Mouse (Mus musculus): Measurements from ENCODE around the gene Txlng. TPM values are rescaled to one million over a fixed set of nuclear protein-coding genes. Genes with fewer than 3 reads are reported as not detected.

Txlng gene
- polyA plus RNA-seq, 1 experiment from 2014 or later: 18.1 TPM

DNA sequence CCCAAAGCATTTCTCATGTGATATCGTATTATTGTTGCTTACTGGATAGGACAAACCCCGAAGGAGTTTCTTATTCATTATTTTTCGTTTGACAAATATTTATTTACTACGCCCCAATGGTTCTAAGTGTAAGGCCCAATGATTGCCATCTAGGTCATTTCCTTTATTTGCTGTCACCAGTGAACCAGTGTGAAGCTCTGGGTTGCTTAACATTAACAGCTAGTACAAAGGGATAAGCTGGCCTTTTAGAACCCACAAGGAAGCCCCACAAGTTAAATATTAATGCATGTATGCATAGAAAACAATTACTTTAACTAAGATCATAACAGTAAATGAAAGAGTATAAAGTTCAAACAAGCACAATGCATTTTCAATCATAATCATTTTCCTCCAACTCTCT is 74.9 kb downstream of the Txlng start:
- no peaks in the 10 kb centered on the region for H3K9me3 ChIP-seq
- 89% methylated on average over 4 of the region's 4 CpGs for WGBS
- H3K4me1 ChIP-seq: peaks cover 7% of the 10 kb centered on the region

GRCm38 (mm10) chrX:162752418-162752817 is 76.8 kb downstream of the Txlng start:
- H3K36me3 ChIP-seq (replicated peaks): no peaks in the 10 kb centered on the region
- 80% methylated on average over 2 of the region's 2 CpGs for WGBS
- H3K4me1 ChIP-seq: peaks cover 9% of the 10 kb centered on the region

More for the DNA sequence above, 74.9 kb downstream of the Txlng start:
- Histone ChIP-seq H3K27me3 (ENCODE audit: poor library complexity, severe bottlenecking) (peaks cover 42% of the 10 kb centered on the region), H3K36me3 (replicated peaks) (no peaks in the 10 kb centered on the region), H3K27ac (no peak overlapping the region), H3K4me3 (no peak overlapping the region)
- no peak for DNase-seq (ENCODE audit: extremely low spot score, low spot score)

DNA sequence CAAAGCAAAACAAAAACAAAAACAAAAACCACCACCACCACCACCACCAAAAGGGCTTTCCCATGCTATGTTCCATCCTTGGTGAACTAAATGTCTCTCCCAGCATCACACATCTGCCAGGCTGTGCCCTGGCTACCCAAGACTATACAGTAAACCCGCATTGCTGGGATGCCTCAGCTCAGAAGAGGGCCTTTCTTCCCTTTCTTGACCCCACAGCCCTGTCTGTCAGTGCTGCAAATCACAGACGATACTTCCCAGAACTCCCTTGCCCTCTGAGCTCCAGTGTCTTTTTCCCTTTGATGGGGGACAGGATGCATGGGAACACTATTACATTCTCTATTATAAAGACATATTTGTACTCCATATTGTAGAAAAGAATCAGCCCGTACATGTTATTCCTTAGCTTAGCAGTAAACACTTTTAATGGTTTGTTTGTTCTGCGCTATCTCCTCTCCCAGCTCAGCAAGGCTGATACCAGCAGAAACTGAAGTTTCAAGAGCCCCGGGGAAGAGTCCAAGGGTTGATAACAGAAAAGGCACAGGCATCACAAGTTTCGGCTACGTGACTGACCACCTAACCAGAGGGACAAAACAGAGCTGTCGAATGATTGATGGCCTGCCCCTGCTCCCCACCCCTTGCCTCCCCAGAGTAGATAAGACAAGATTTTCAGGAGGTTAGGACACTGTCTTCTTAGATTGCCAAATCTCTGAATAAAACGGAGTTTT is 80.4 kb downstream of the Txlng start:
- H3K27ac ChIP-seq: no peak overlapping the region
- peaks cover 63% of the 10 kb centered on the region for H3K27me3 ChIP-seq (ENCODE audit: poor library complexity, severe bottlenecking)
- DNase-seq (ENCODE audit: extremely low spot score, low spot score): no peak
- no peak overlapping the region for H3K4me3 ChIP-seq
- 67% methylated on average over 9 of the region's 9 CpGs for WGBS
- peaks cover 9% of the 10 kb centered on the region for H3K4me1 ChIP-seq
- no peaks in the 10 kb centered on the region for H3K36me3 ChIP-seq (replicated peaks)
- no peaks in the 10 kb centered on the region for H3K9me3 ChIP-seq

More at GRCm38 (mm10) chrX:162752418-162752817, 76.8 kb downstream of the Txlng start:
- peaks cover 59% of the 10 kb centered on the region for H3K27me3 ChIP-seq (ENCODE audit: poor library complexity, severe bottlenecking)
- H3K27ac ChIP-seq: no peak overlapping the region
- H3K4me3 ChIP-seq: no peak overlapping the region
- DNase-seq (ENCODE audit: extremely low spot score, low spot score): no peak
- no peaks in the 10 kb centered on the region for H3K9me3 ChIP-seq

DNA sequence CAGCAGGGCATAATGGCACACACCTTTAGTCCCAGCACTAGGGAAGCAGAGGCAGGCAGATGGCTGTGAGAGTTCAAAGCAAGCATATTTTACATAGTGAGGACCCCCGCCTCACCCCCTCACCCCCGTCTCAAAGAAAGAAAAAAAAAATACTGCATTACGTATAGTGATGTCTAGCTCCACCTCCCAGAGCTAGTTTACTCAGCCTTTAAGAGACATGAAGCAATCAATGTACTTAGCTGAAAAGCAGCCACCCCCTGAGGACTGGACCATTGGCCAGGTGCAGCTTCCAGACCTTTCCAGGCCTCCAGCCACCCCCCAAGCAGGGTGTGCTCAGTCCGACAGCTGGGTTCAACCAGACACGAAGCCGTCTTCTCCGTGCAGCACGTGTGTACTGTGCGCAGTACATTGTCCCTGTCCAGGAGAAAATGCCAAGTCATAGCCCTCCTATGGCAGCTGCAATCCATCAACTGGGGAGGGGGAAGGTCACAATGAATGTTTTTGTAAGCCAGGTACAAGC is 93.1 kb downstream of the Txlng start:
- peaks cover 9% of the 10 kb centered on the region for H3K4me1 ChIP-seq
- peak; percentile 21 for DNase-seq (ENCODE audit: extremely low spot score, low spot score)
- H3K9me3 ChIP-seq: no peaks in the 10 kb centered on the region
- peak overlapping the region; percentile 88 for H3K27ac ChIP-seq
- H3K36me3 ChIP-seq (replicated peaks): no peaks in the 10 kb centered on the region
- peaks cover 19% of the 10 kb centered on the region for H3K27me3 ChIP-seq (ENCODE audit: poor library complexity, severe bottlenecking)
- 51% methylated on average over 9 of the region's 9 CpGs for WGBS
- H3K4me3 ChIP-seq: peak overlapping the region; percentile 54; the same call in 1 of the 2 replicates

- peaks cover 9% of the 10 kb centered on the region for H3K4me1 ChIP-seq
- DNase-seq (ENCODE audit: extremely low spot score, low spot score): peak; percentile 55
- H3K9me3 ChIP-seq: no peaks in the 10 kb centered on the region
- no peaks in the 10 kb centered on the region for H3K36me3 ChIP-seq (replicated peaks)
- H3K27ac ChIP-seq: peak overlapping the region; percentile 88
- H3K4me3 ChIP-seq: peak overlapping the region; percentile 54
- peaks cover 24% of the 10 kb centered on the region for H3K27me3 ChIP-seq (ENCODE audit: poor library complexity, severe bottlenecking)
- WGBS: 26% methylated on average over 25 of the region's 25 CpGs
Measured at GRCm38 (mm10) chrX:162734997-162735929, 94.0 kb downstream of the Txlng start.

- Histone ChIP-seq H3K4me3 (no peak overlapping the region), H3K4me1 (peaks cover 17% of the 10 kb centered on the region), H3K27ac (no peak overlapping the region), H3K27me3 (ENCODE audit: poor library complexity, severe bottlenecking) (peaks cover 32% of the 10 kb centered on the region), H3K9me3 (no peaks in the 10 kb centered on the region), H3K36me3 (replicated peaks) (no peaks in the 10 kb centered on the region)
- DNase-seq (ENCODE audit: extremely low spot score, low spot score): no peak
- whole genome bisulfite sequencing: 92% methylated on average over 4 of the region's 4 CpGs
Measured at GRCm38 (mm10) chrX:162730031-162730430, 99.2 kb downstream of the Txlng start.

MicroRNAs encoded within 50 kb of the gene (microRNA counts, 519-probe panel; counts per million panel counts)
- microRNA mmu-miR-3473: 341 counts per million, percentile 65 among the panel's probes with 10 or more counts

Small RNAs within 50 kb of the gene (microRNA-seq; reads per million reads assigned to microRNA genes)
- gene Mir3473a: not detected

Other genes with a start within 250 kb of the Txlng start
- gene Reps2, start 185.8 kb downstream of the Txlng start, polyA plus RNA-seq (2016; fragmentation: Nextera tagmentation; extraction: Ambion mirVana): 0.09 and 0.15 TPM in 2 replicates
- 416 and 428 TPM in 2 replicates for gene Rbbp7, start 69.1 kb downstream of the Txlng start, polyA plus RNA-seq (2016; fragmentation: Nextera tagmentation; extraction: Ambion mirVana)
- gene Syap1, start 59.0 kb upstream of the Txlng start, polyA plus RNA-seq (2016; fragmentation: Nextera tagmentation; extraction: Ambion mirVana): 19.4 and 20.3 TPM in 2 replicates
- gene Ctps2, start 71.8 kb upstream of the Txlng start, polyA plus RNA-seq (2016; fragmentation: Nextera tagmentation; extraction: Ambion mirVana): 62.5 and 65.3 TPM in 2 replicates
- not detected in 2 replicates for gene S100g, start 135.1 kb upstream of the Txlng start, polyA plus RNA-seq (2016; fragmentation: Nextera tagmentation; extraction: Ambion mirVana)

All from forebrain, embryonic 10.5 days (tissue).